Mouse (Mus musculus) kidney, postnatal 0 days (tissue): Measurements from ENCODE around the gene Polr2j. TPM values are rescaled to one million over a fixed set of nuclear protein-coding genes. Genes with fewer than 3 reads are reported as not detected.

Experiments used
- ATAC-seq: fragments of 200-750 bp; cut with Nextera tagmentation; replicated peaks from 2 replicates; pipeline ENCODE4 v1.8.0; 2017; ENCODE audit warnings: low read depth, moderate number of reproducible peaks, moderate TSS enrichment, moderate library complexity; ENCODE audit not compliant: low FRiP score
- DNase-seq: peaks from one replicate; pipeline ENCODE4 v3.0.0-alpha.2; 2016; ENCODE audit warnings: low spot score
- H3K27ac ChIP-seq: fragments of 300-500 bp; sonication (generic); 2 replicates; pipeline ENCODE4 v1.5.1; 2014; ENCODE audit warnings: mild to moderate bottlenecking
- H3K27me3 ChIP-seq: fragments of 300-500 bp; sonication (generic); 2 replicates; pipeline ENCODE4 v1.6.1; 2014; ENCODE audit warnings: low read length, mixed read lengths; ENCODE audit not compliant: insufficient read depth
- H3K36me3 ChIP-seq: fragments of 300-500 bp; sonication (generic); 2 replicates; pipeline ENCODE4 v1.6.1; 2014; ENCODE audit warnings: low read length, mixed read lengths; ENCODE audit not compliant: insufficient read depth
- H3K4me1 ChIP-seq: fragments of 300-500 bp; sonication (generic); replicated peaks from 2 replicates; pipeline ENCODE4 v1.6.1; 2014; ENCODE audit warnings: antibody characterized with exemption, low read length, mixed read lengths; ENCODE audit not compliant: insufficient read depth
- H3K4me2 ChIP-seq: fragments of 300-500 bp; sonication (generic); 2 replicates; pipeline ENCODE4 v1.6.1; 2014; ENCODE audit warnings: mild to moderate bottlenecking, low read length, moderate library complexity, mixed read lengths
- H3K4me3 ChIP-seq: fragments of 300-500 bp; sonication (generic); replicated peaks from 2 replicates; pipeline ENCODE4 v1.5.1; 2014; ENCODE audit warnings: low read depth, low read length
- H3K9ac ChIP-seq: fragments of 300-500 bp; sonication (generic); 2 replicates; pipeline ENCODE4 v1.6.1; 2014; ENCODE audit warnings: low read depth, low read length
- H3K9me3 ChIP-seq: fragments of 300-500 bp; sonication (generic); replicated peaks from 2 replicates; pipeline ENCODE4 v1.6.1; 2016; ENCODE audit warnings: low read length, inconsistent platforms, mixed read lengths
- CTCF ChIP-seq: IDR thresholded peaks from 2 replicates; pipeline ENCODE4 v1.5.1; 2016; ENCODE audit warnings: antibody characterized with exemption, low read depth, mild to moderate bottlenecking, moderate library complexity
- WGBS: fragments of 180-500 bp; shearing (Covaris S2); extraction: QIAGEN DNeasy Blood & Tissue Kit; methylation state at CpG from one replicate; pipeline ENCODE4 v1.1.7; 2014; 5-methylcytosine and 5-hydroxymethylcytosine counted together
- polyA plus RNA-seq: library from polyadenylated mRNA; unstranded; fragments of >200 nt; fragmentation: Nextera tagmentation; extraction: Ambion mirVana; gene quantifications from 2 replicates; pipeline ENCODE4 v1.2.1, GENCODE M21; 2015

Gene Polr2j
- polyA plus RNA-seq: 239 and 250 TPM in 2 replicates

DNA sequence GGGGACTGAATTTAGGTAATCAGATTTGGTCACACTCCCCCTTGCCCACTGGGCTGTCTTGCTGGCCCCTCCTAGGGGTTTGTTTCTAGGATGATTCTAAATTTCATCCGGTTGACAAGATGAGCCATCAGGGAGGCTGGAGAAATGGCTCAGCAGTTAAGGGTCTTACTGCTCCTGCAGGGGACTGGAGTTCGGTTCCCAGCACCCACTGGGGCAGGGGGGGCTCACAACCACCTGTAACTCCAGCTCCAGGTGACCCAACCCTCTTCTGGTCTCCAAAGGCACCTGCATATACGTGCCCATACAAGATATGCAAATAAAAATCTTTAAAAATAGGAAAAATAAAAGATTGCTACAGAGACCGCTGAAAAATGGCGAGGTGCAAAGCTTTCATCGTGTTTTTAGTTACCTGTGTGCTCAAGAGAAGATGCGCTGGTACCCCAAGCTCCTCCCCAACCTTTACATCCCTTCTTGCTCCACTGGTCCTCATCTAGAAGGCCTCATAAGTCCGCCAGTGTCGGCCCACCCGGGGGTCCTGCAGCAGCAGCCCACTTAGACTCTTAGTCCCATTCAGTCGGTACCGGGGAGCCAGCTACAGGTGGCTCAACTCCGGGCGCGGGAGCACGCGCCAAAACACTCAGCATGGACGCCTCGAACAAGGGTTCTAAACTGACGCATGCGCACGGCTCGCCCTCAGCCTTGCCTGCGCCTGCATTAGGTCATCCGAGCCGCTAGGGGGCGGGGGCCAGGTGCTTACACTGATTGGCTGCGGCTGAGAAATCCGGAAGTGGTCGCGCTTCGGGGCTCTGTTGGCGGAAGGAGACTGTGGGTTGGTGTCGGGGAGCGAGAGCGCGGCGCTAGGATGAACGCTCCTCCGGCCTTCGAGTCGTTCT lies at the start of gene Polr2j:
Gene Polr2j, plus strand, starts transcription at position 741 of the 893 bp plus-strand sequence.
- peak; percentile 99 for TF ChIP-seq CTCF
- Histone ChIP-seq H3K27ac (peak within 1 kb of the TSS; percentile 79), H3K36me3 (peaks cover 10% of the 10 kb centered on the region; the same call in 1 of the 2 replicates), H3K4me1 (peaks cover 11% of the 10 kb centered on the region), H3K9ac (peak within 1 kb of the TSS; percentile 91), H3K4me2 (peak within 1 kb of the TSS; percentile 91), H3K27me3 (no peaks in the 10 kb centered on the region), H3K4me3 (peak within 1 kb of the TSS; percentile 95), H3K9me3 (no peaks in the 10 kb centered on the region)
- DNase-seq: peak; percentile 99
- WGBS: 4% methylated on average over 42 of the region's 42 CpGs
- peak; percentile 95 for ATAC-seq

DNA sequence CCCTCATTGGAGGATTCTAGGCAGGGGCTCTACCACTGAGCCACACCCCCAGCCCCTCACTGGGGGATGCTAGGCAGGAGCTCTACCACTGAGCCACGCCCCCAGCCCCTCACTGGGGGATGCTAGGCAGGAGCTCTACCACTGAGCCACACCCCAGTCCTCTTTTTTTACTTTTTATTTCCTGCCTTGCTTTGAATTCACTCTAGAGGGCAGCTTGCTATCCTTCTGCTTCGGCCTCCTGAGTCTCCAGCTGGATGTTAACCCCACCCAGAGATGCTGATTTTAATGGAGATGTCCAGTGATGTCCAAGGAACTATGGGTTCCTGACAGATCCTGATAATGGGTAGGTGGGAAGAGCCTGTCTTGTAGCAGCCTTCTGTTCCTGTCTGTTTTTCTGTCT lies 47.0 kb upstream of the Polr2j start:
- DNase-seq (no peak), ATAC-seq (no peak)
- Histone ChIP-seq H3K27me3 (no peaks in the 10 kb centered on the region), H3K4me3 (no peak overlapping the region), H3K4me1 (no peaks in the 10 kb centered on the region), H3K9me3 (no peaks in the 10 kb centered on the region), H3K36me3 (no peaks in the 10 kb centered on the region), H3K27ac (no peak overlapping the region), H3K9ac (no peak overlapping the region), H3K4me2 (no peak overlapping the region)
- whole genome bisulfite sequencing: 71% methylated on average over 2 of the region's 2 CpGs
- no peak for TF ChIP-seq CTCF

DNA sequence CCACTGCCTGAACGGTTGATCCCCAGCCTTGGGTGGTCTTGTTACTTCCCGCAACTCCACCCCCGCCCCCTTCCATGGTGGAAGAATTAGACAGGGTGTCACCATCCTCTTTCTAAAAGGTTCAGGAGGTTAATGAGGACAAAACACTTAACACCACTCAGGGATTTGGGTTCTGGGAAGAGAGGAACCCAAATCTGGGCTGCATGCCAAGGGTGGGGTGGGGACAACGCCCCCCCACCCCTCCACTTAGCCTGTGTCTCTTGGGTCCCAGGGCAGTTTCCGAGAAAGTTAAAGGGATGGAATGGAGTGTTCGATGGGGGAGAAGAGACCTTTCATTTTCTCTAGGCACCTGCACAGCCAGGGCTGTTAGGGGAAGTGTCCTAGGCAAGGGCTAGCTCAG lies 43.4 kb upstream of the Polr2j start:
- Histone ChIP-seq H3K9me3 (no peaks in the 10 kb centered on the region), H3K4me3 (no peak overlapping the region), H3K4me2 (no peak overlapping the region), H3K27ac (no peak overlapping the region), H3K4me1 (no peaks in the 10 kb centered on the region; the same call in none of the 2 replicates), H3K36me3 (no peaks in the 10 kb centered on the region), H3K27me3 (no peaks in the 10 kb centered on the region), H3K9ac (no peak overlapping the region)
- 34% methylated on average over 6 of the region's 6 CpGs for WGBS
- no peak for TF ChIP-seq CTCF
- DNase-seq: no peak
- no peak for ATAC-seq

GRCm38 (mm10) chr5:136073526-136073925 lies 42.9 kb upstream of the Polr2j start:
- Histone ChIP-seq H3K4me3 (no peak overlapping the region), H3K9ac (no peak overlapping the region), H3K4me2 (no peak overlapping the region), H3K36me3 (no peaks in the 10 kb centered on the region), H3K27me3 (no peaks in the 10 kb centered on the region), H3K4me1 (no peaks in the 10 kb centered on the region; the same call in none of the 2 replicates), H3K9me3 (no peaks in the 10 kb centered on the region), H3K27ac (no peak overlapping the region)
- no peak for ATAC-seq
- TF ChIP-seq CTCF: no peak
- DNase-seq: no peak
- 78% methylated on average over 11 of the region's 11 CpGs for WGBS

GRCm38 (mm10) chr5:136075076-136075475 lies 41.4 kb upstream of the Polr2j start:
- Histone ChIP-seq H3K4me3 (no peak overlapping the region), H3K27ac (no peak overlapping the region), H3K36me3 (no peaks in the 10 kb centered on the region), H3K4me1 (no peaks in the 10 kb centered on the region; the same call in none of the 2 replicates), H3K4me2 (no peak overlapping the region), H3K9ac (no peak overlapping the region), H3K27me3 (no peaks in the 10 kb centered on the region), H3K9me3 (no peaks in the 10 kb centered on the region)
- no peak for TF ChIP-seq CTCF
- 96% methylated on average over 5 of the region's 5 CpGs for WGBS
- ATAC-seq: no peak
- DNase-seq: no peak

- Histone ChIP-seq H3K9me3 (no peaks in the 10 kb centered on the region), H3K9ac (no peak overlapping the region), H3K27me3 (no peaks in the 10 kb centered on the region), H3K4me1 (no peaks in the 10 kb centered on the region; the same call in none of the 2 replicates), H3K36me3 (no peaks in the 10 kb centered on the region), H3K27ac (peak overlapping the region; percentile 72), H3K4me3 (no peak overlapping the region), H3K4me2 (peak overlapping the region; percentile 16; the same call in 1 of the 2 replicates)
- peak; percentile 63 for DNase-seq
- ATAC-seq: no peak; the same call in 1 of the 2 replicates
- no peak for TF ChIP-seq CTCF
- 33% methylated on average over 7 of the region's 7 CpGs for WGBS
These were observed 40.1 kb upstream of the Polr2j start for GRCm38 (mm10) chr5:136076284-136076683.
